ENCODE assay signal across 12 mouse cellular contexts in the genomic region with DNA sequence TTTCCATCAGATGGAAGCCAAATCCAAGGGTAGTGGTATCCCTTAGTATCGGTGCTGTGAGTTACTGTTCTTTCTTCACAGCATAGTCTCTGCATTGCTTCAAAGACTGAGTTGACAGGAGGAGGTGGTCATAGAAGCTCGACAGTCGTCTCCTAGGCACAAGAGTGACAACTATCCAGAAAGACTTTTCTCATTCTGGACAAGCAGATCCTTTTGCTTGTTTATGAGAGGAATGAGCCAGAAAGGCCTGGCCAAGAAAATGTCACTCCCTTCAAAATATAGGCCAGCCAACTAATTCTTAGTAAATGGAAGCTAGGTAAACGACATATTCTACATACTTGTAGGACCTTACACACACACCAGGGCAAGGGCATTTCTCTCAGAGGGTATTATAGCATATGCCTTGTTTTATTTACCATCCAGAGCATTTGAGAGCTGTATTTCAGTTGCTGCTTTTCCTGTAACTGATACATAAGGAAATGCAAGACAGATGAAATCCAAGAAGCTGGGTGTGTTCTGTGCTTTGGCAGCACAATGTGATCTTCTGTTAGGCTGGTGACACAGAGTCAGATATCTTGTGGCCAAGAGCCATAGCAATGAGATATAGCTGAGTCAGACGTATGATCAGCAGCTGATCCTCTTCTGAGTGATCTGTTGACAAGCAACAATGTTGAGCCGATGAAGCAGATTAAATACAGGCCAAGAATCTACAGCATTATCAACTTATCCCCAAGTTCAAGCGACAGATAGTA. TPM values are rescaled to one million over a fixed set of nuclear protein-coding genes. Genes with fewer than 3 reads are reported as not detected.
DNase-seq lines count a peak whose midpoint lies in the region; ATAC-seq and TF ChIP-seq lines count a peak whose summit lies in the region.
"Had no signal": no experiment of that assay in that cellular context is flagged by ENCODE, and none has a peak within 500 bp of the region (broad histone marks: within the 10 kb centered on the region; RNA-seq: fewer than 3 reads in every experiment).

No protein-coding gene starts in this region.

- 30% methylated on average over 7 of the region's 7 CpGs for WGBS in liver, adult 2 months
- WGBS in liver, postnatal 0 days (ENCODE audit: insufficient replicate concordance), result 67% methylated on average over 7 of the region's 7 CpGs
- 40% methylated on average over 7 of the region's 7 CpGs for WGBS in small intestine, adult 2 months

- no peak for TF ChIP-seq EP300 in liver, postnatal 0 days (IDR thresholded peaks at IDR 0.05; ENCODE audit: low read depth)

- H3K9ac ChIP-seq in liver, adult 2 months (ENCODE audit: low read depth, low read length), result no peak overlapping the region; the same call in 1 of the 2 replicates
- no peak overlapping the region for H3K9ac ChIP-seq in liver, postnatal 0 days (replicated peaks)

- TF ChIP-seq POLR2A in liver, adult 2 months (IDR thresholded peaks at IDR 0.05; ENCODE audit: extremely low read depth, insufficient read depth, low read length), result no peak
- no peak for TF ChIP-seq POLR2A in small intestine, adult 2 months (IDR thresholded peaks at IDR 0.05; ENCODE audit: low read depth, low read length)

- peak overlapping the region; percentile 87 for H3K27ac ChIP-seq in liver, adult 2 months (replicated peaks; ENCODE audit: insufficient read depth, low read depth, low read length)
- no peak overlapping the region for H3K27ac ChIP-seq in liver, postnatal 0 days (ENCODE audit: low read depth)
- peak overlapping the region; percentile 97 for H3K27ac ChIP-seq in small intestine, adult 2 months (ENCODE audit: insufficient read depth, low read depth, low read length)

- DNase-seq in adrenal gland, adult 2 months, result peak; percentile 48
- no peak for DNase-seq in adrenal gland, adult 8-10 months
- peak; percentile 69 for DNase-seq in liver, adult 2 months (ENCODE audit: extremely low read depth, low read depth, low spot score)
- DNase-seq in liver, postnatal 0 days, result no peak
- peak; percentile 80 for DNase-seq in induced T-regulatory cell, adult 2 months (ENCODE audit: low read depth)
- no peak for DNase-seq in cerebellum, adult 11-12 months
- no peak for DNase-seq in spleen, postnatal 10 days (ENCODE audit: low spot score in 2 of 2)
- DNase-seq: adrenal gland, postnatal 25 days; thymus, postnatal 25 days had no signal

- H3K79me2 ChIP-seq in liver, adult 2 months (ENCODE audit: control insufficient read depth, insufficient read depth, low read length), result peaks cover 8% of the 10 kb centered on the region; the same call in 1 of the 2 replicates

- no peak for ATAC-seq in liver, postnatal 0 days

- peaks cover 26% of the 10 kb centered on the region for H3K4me1 ChIP-seq in liver, adult 2 months (ENCODE audit: control insufficient read depth, insufficient read depth, low read length)
- H3K4me1 ChIP-seq in liver, postnatal 0 days (ENCODE audit: insufficient read depth), result peaks cover 41% of the 10 kb centered on the region
- peaks cover 28% of the 10 kb centered on the region; the same call in 1 of the 2 replicates for H3K4me1 ChIP-seq in small intestine, adult 2 months (ENCODE audit: control insufficient read depth, insufficient read depth, insufficient read length, low read length)

- no peak for TF ChIP-seq CTCF in liver, adult 2 months (IDR thresholded peaks at IDR 0.05; ENCODE audit: low read depth, low read length)
- TF ChIP-seq CTCF in liver, postnatal 0 days (IDR thresholded peaks at IDR 0.05; ENCODE audit: low read depth), result no peak
- TF ChIP-seq CTCF in small intestine, adult 2 months (IDR thresholded peaks at IDR 0.05; ENCODE audit: extremely low read depth, insufficient read length, insufficient replicate concordance, low read depth, low read length), result no peak

- peaks cover 2% of the 10 kb centered on the region; the same call in 1 of the 2 replicates for H3K36me3 ChIP-seq in liver, adult 2 months (ENCODE audit: control insufficient read depth, insufficient read depth, low read length)
- no peaks in the 10 kb centered on the region for H3K36me3 ChIP-seq in liver, postnatal 0 days (replicated peaks; ENCODE audit: insufficient read depth, low read length)
- peaks cover 3% of the 10 kb centered on the region; the same call in 1 of the 2 replicates for H3K36me3 ChIP-seq in small intestine, adult 2 months (ENCODE audit: control insufficient read depth, insufficient read depth, low read length)

- H3K4me2 ChIP-seq in liver, postnatal 0 days (ENCODE audit: low read depth, low read length), result no peak overlapping the region
- H3K4me2 ChIP-seq: midbrain, embryonic 11.5 days had no signal

- no peaks in the 10 kb centered on the region for H3K27me3 ChIP-seq in liver, adult 2 months (ENCODE audit: control insufficient read depth, insufficient read depth, low read length)
- H3K27me3 ChIP-seq in liver, postnatal 0 days (ENCODE audit: insufficient read depth, low read length), result no peaks in the 10 kb centered on the region
- no peaks in the 10 kb centered on the region for H3K27me3 ChIP-seq in small intestine, adult 2 months (ENCODE audit: control insufficient read depth, insufficient read depth, low read length)

- no peaks in the 10 kb centered on the region; the same call in 1 of the 2 replicates for H3K9me3 ChIP-seq in liver, postnatal 0 days (ENCODE audit: low read length)

- H3K4me3 ChIP-seq in liver, adult 2 months (ENCODE audit: insufficient read depth, low read depth, low read length), result no peak overlapping the region
- no peak overlapping the region for H3K4me3 ChIP-seq in liver, postnatal 0 days (ENCODE audit: low read depth, low read length)
- no peak overlapping the region for H3K4me3 ChIP-seq in small intestine, adult 2 months (ENCODE audit: low read depth, low read length)

RNA-seq across cellular contexts. Expression of a gene that starts 35.6 kb away (rescaled TPM):
- 10 to 100 TPM; 44.0 to 49.6 TPM for total RNA-seq in adrenal gland, adult 2 months (2021)
- 2.7 and 3.3 TPM in 2 replicates for polyA plus RNA-seq in adrenal gland, adult 2 months (2012; rRNA removed)
- total RNA-seq in adrenal gland, adult 8-10 months (2022), result 10 to 100 TPM; 38.2 to 55.3 (median 41.8) TPM
- total RNA-seq in liver, adult 2 months (2014; rRNA removed), result 521 and 532 TPM in 2 replicates
- 124 and 141 TPM in 2 replicates for polyA plus RNA-seq in liver, adult 2 months (2012; rRNA removed)
- polyA plus RNA-seq in liver, postnatal 0 days (2015; fragmentation: Nextera tagmentation; extraction: Ambion mirVana), result 2.3 and 3.0 TPM in 2 replicates
- polyA plus RNA-seq in small intestine, adult 2 months (2012; rRNA removed), result 15.4 and 20.9 TPM in 2 replicates
- polyA plus RNA-seq: midbrain, embryonic 11.5 days had no signal

RNA-seq across cellular contexts. Expression of a gene that starts 59.2 kb away (rescaled TPM):
- under 1 TPM in 1 of 2 experiments, not detected in 1; 0.38 TPM for total RNA-seq in adrenal gland, adult 2 months (2021)
- polyA plus RNA-seq in adrenal gland, adult 2 months (2012; rRNA removed), result not detected in 2 replicates
- total RNA-seq in adrenal gland, adult 8-10 months (2022), result under 1 TPM in 3 of 4 experiments, not detected in 1; 0.21 to 0.38 (median 0.27) TPM
- total RNA-seq in liver, adult 2 months (2014; rRNA removed), result 0.74 and 1.1 TPM in 2 replicates
- 0.15 TPM in 1 of 2 replicates, not detected in the other for polyA plus RNA-seq in liver, adult 2 months (2012; rRNA removed)
- 1.0 and 1.5 TPM in 2 replicates for polyA plus RNA-seq in liver, postnatal 0 days (2015; fragmentation: Nextera tagmentation; extraction: Ambion mirVana)
- 0.25 TPM in 1 of 2 replicates, not detected in the other for polyA plus RNA-seq in small intestine, adult 2 months (2012; rRNA removed)
- total RNA-seq: layer of hippocampus, postnatal 10 days had no signal
- polyA plus RNA-seq: midbrain, embryonic 11.5 days had no signal

Comparison
In these comparisons a context has a peak if more than half of its experiments do, and no peak if none do; other contexts are left out.
1. DNase-seq: peak in adrenal gland, adult 2 months (single experiment), liver, adult 2 months (single experiment) and induced T-regulatory cell, adult 2 months (single experiment); none in adrenal gland, adult 8-10 months (single experiment), liver, postnatal 0 days (single experiment), cerebellum, adult 11-12 months (single experiment) and spleen, postnatal 10 days (0 of 2).